Mouse (Mus musculus): Measurements from ENCODE around the gene Mxi1. TPM values are rescaled to one million over a fixed set of nuclear protein-coding genes. Genes with fewer than 3 reads are reported as not detected.
A peak's percentile ranks its signal among the peaks of the same experiment; 100 is the strongest.

The Mxi1 gene
- polyA plus RNA-seq, 1 experiment from 2014 or later, result 49.8 TPM

DNA sequence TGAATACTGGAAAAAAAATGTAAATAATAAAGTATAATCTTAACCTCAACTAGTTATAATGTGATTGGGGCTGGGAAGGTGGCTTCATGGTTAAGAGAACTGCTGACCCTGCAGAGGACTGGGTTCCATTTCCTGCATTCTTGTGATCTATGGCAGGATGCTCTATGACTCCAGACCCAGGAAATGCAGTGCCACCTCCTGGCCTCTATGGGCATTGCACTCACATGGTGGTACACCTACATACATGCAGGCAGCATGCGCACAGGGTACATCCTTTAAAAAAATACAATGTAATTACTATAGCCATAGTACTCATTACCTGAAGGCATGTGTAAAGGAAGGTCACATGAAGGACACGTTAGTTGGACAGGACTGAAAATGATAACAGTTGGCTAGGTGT is 52.6 kb downstream of the Mxi1 start:
- Histone ChIP-seq H3K4me1 (replicated peaks; ENCODE audit: control insufficient read depth, insufficient read depth, low read length) (no peaks in the 10 kb centered on the region), H3K4me3 (ENCODE audit: low read depth, low read length) (no peak overlapping the region), H3K9me3 (ENCODE audit: control insufficient read depth, low read length) (no peaks in the 10 kb centered on the region), H3K27me3 (ENCODE audit: control insufficient read depth, insufficient read depth, low read length) (no peaks in the 10 kb centered on the region), H3K9ac (ENCODE audit: low read length) (no peak overlapping the region), H3K36me3 (ENCODE audit: control insufficient read depth, insufficient read depth, low read length) (no peaks in the 10 kb centered on the region), H3K27ac (ENCODE audit: low read depth, low read length) (no peak overlapping the region), H3K4me2 (ENCODE audit: low read depth, low read length, severe bottlenecking) (no peak overlapping the region)
- ATAC-seq (replicated peaks; ENCODE audit: low FRiP score), result no peak
- 40% methylated on average over 2 of the region's 2 CpGs for WGBS
- no peak for DNase-seq (ENCODE audit: low spot score)

DNA sequence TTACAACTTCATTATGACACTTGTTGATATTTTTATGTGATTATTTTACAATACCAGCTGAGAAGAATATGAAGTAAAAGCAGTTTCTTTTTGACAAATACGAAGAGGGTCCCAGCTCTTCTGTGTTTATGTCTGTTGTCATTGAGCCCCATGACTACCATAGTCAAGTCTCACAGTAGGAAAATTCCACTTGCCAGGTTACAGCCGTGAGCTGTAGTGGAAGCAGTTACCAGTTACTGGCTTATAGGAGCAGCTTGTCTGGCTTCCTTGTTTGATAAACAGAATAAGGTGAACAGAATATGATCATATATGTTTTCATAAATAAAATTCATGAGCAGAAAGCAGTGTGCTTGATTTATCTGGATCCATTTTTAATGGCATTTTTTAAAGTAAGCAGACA is 54.2 kb downstream of the Mxi1 start:
- Histone ChIP-seq H3K9ac (ENCODE audit: low read length) (no peak overlapping the region), H3K4me2 (ENCODE audit: low read depth, low read length, severe bottlenecking) (no peak overlapping the region), H3K4me1 (replicated peaks; ENCODE audit: control insufficient read depth, insufficient read depth, low read length) (no peaks in the 10 kb centered on the region), H3K27ac (ENCODE audit: low read depth, low read length) (no peak overlapping the region), H3K27me3 (ENCODE audit: control insufficient read depth, insufficient read depth, low read length) (no peaks in the 10 kb centered on the region), H3K36me3 (ENCODE audit: control insufficient read depth, insufficient read depth, low read length) (no peaks in the 10 kb centered on the region), H3K4me3 (ENCODE audit: low read depth, low read length) (no peak overlapping the region), H3K9me3 (ENCODE audit: control insufficient read depth, low read length) (no peaks in the 10 kb centered on the region)
- DNase-seq (ENCODE audit: low spot score), result no peak
- ATAC-seq (replicated peaks; ENCODE audit: low FRiP score), result no peak
- WGBS, result 89% methylated on average over 2 of the region's 2 CpGs

DNA sequence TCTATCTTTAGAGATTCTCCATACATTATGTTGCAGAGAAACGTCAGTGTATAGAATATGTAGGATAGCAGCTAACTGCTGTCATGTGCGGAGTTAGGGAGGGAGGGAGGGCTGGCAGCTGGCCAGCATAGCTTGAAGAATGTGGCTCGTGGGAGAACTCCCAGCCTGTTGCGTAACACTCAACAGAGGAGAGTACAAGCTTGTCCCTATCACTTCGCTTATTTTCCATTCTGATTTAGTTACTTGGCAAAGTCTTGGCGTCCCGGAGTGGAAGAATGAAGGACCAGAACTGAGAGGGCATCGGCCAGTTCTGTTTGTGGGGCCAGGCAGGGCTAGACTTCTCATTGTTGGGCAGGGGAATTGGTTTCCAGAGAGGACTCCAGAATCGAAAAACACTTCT is 54.6 kb downstream of the Mxi1 start:
- Histone ChIP-seq H3K27ac (ENCODE audit: low read depth, low read length) (no peak overlapping the region), H3K36me3 (ENCODE audit: control insufficient read depth, insufficient read depth, low read length) (no peaks in the 10 kb centered on the region), H3K4me3 (ENCODE audit: low read depth, low read length) (no peak overlapping the region), H3K4me2 (ENCODE audit: low read depth, low read length, severe bottlenecking) (no peak overlapping the region), H3K4me1 (replicated peaks; ENCODE audit: control insufficient read depth, insufficient read depth, low read length) (no peaks in the 10 kb centered on the region), H3K9ac (ENCODE audit: low read length) (no peak overlapping the region), H3K9me3 (ENCODE audit: control insufficient read depth, low read length) (no peaks in the 10 kb centered on the region), H3K27me3 (ENCODE audit: control insufficient read depth, insufficient read depth, low read length) (no peaks in the 10 kb centered on the region)
- no peak for ATAC-seq (replicated peaks; ENCODE audit: low FRiP score)
- 70% methylated on average over 9 of the region's 9 CpGs for WGBS
- DNase-seq (ENCODE audit: low spot score), result no peak

DNA sequence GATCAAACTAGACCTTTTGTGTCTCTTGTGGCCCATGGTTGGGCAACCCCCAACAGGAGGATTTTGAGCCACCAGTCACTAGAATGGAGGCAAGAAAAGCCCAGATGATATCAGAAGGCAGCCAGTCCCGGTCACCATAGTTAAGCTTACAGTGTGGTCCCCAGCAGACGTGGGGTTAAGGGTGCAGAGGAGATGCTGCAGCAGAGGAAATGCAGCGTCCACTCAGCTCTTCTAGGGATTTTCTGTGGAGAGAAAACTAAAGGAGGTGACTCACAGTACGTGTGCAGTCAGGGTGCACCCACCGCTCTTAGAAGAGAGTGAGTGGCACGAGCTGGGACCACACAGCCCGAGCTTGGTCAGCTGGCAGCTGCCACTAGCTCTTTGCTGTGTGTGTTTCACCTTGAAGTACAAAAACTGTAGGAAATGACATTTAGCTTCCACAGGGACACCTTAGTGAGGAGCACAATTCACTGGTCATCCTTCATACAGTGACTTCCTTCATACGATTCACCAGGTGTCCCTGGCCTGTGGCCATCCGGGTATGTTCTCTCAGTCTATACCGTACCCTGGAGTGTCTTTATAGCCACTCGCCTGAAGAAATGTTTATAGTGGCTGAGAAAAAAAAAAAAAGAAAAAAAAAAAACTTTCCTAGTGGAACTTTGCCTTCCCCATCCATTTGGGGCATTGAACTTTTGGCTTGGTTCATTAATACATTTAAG is 55.9 kb downstream of the Mxi1 start:
- DNase-seq (ENCODE audit: low spot score), result no peak
- Histone ChIP-seq H3K4me2 (ENCODE audit: low read depth, low read length, severe bottlenecking) (no peak overlapping the region), H3K27ac (ENCODE audit: low read depth, low read length) (no peak overlapping the region), H3K9me3 (ENCODE audit: control insufficient read depth, low read length) (no peaks in the 10 kb centered on the region), H3K36me3 (ENCODE audit: control insufficient read depth, insufficient read depth, low read length) (no peaks in the 10 kb centered on the region; the same call in 1 of the 2 replicates), H3K9ac (ENCODE audit: low read length) (no peak overlapping the region), H3K27me3 (ENCODE audit: control insufficient read depth, insufficient read depth, low read length) (no peaks in the 10 kb centered on the region), H3K4me3 (ENCODE audit: low read depth, low read length) (no peak overlapping the region), H3K4me1 (replicated peaks; ENCODE audit: control insufficient read depth, insufficient read depth, low read length) (no peaks in the 10 kb centered on the region)
- no peak for ATAC-seq (replicated peaks; ENCODE audit: low FRiP score)
- WGBS, result 84% methylated on average over 11 of the region's 11 CpGs

DNA sequence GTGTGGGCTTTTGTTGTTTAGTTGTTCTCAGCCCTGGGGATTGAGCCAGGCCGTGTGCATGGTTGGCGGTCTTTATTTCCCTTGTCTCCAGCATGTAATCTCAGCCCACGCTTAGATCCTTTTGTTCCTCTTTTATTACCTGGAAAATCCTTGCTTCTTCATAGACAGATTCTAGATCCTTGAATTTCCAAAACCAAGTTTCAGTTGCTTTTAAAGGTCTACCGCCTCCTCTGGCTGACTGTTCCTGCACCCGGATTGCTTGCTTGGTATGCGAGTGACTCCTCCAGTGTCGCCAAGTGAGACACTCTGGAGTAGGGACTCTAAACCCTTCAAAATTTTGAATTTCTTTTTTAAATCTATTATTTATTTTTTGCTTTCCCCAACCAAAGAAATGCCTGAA is 56.6 kb downstream of the Mxi1 start:
- ATAC-seq (replicated peaks; ENCODE audit: low FRiP score), result no peak
- Histone ChIP-seq H3K9me3 (ENCODE audit: control insufficient read depth, low read length) (no peaks in the 10 kb centered on the region), H3K36me3 (ENCODE audit: control insufficient read depth, insufficient read depth, low read length) (no peaks in the 10 kb centered on the region; the same call in 1 of the 2 replicates), H3K4me3 (ENCODE audit: low read depth, low read length) (no peak overlapping the region), H3K4me2 (ENCODE audit: low read depth, low read length, severe bottlenecking) (no peak overlapping the region), H3K4me1 (replicated peaks; ENCODE audit: control insufficient read depth, insufficient read depth, low read length) (no peaks in the 10 kb centered on the region), H3K9ac (ENCODE audit: low read length) (no peak overlapping the region), H3K27me3 (ENCODE audit: control insufficient read depth, insufficient read depth, low read length) (no peaks in the 10 kb centered on the region), H3K27ac (ENCODE audit: low read depth, low read length) (no peak overlapping the region)
- DNase-seq (ENCODE audit: low spot score), result no peak
- WGBS, result 85% methylated on average over 7 of the region's 7 CpGs

DNA sequence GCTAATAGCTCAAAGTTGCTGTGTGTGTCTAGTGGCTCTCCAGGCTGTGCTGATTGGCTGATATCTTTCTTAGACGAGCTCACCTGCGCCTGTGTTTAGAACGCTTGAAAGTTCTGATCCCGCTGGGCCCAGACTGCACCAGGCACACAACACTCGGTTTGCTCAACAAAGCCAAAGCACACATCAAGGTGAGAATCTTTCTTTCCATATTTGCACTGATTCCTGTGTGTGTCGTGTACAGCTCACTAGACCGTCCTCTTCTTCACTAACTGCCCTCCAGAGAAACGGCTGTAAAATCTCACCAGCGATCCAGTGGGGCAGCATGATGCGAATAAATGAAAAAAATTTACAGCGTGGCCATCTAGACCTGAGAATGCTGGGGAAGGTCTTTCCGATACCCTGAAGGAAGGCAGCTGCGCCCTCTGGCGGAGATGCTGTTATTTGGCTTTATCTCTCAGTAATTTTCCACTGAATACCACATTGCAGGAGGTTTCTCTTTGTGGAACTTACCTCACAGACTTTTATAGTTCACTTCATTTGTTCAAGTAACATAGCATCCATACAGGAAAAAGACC is 59.2 kb downstream of the Mxi1 start:
- Histone ChIP-seq H3K27me3 (ENCODE audit: control insufficient read depth, insufficient read depth, low read length) (no peaks in the 10 kb centered on the region), H3K4me1 (replicated peaks; ENCODE audit: control insufficient read depth, insufficient read depth, low read length) (no peaks in the 10 kb centered on the region), H3K36me3 (ENCODE audit: control insufficient read depth, insufficient read depth, low read length) (no peaks in the 10 kb centered on the region; the same call in 1 of the 2 replicates), H3K9ac (ENCODE audit: low read length) (no peak overlapping the region), H3K4me2 (ENCODE audit: low read depth, low read length, severe bottlenecking) (no peak overlapping the region), H3K27ac (ENCODE audit: low read depth, low read length) (no peak overlapping the region), H3K9me3 (ENCODE audit: control insufficient read depth, low read length) (no peaks in the 10 kb centered on the region), H3K4me3 (ENCODE audit: low read depth, low read length) (no peak overlapping the region)
- ATAC-seq (replicated peaks; ENCODE audit: low FRiP score) (0 out of 2 replicates have a peak, but pooled peaks have one; percentile 53), DNase-seq (ENCODE audit: low spot score) (peak; percentile 85)
- WGBS, result 38% methylated on average over 14 of the region's 14 CpGs

DNA sequence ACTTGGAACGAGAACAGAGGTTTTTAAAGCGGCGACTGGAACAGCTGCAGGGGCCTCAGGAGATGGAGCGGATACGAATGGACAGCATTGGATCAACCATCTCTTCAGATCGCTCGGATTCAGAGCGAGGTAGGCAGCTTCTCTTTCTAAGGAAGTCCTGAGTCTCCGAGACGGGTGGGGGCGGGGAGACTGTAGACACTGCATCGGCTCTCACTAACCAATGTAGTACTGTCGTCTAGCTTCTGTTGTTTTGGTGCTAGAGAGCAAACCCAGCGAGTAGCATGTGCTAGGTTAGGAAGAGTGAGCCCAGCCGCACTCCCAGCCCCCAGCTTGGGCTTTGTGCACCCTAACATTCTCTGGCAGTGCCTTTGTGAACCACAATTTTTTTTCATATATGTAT is 59.9 kb downstream of the Mxi1 start:
- H3K4me1 ChIP-seq (replicated peaks; ENCODE audit: control insufficient read depth, insufficient read depth, low read length), result no peaks in the 10 kb centered on the region
- ATAC-seq (replicated peaks; ENCODE audit: low FRiP score), result no peak; the same call in 1 of the 2 replicates
- H3K9ac ChIP-seq (ENCODE audit: low read length), result no peak overlapping the region
- no peak overlapping the region for H3K4me2 ChIP-seq (ENCODE audit: low read depth, low read length, severe bottlenecking)
- DNase-seq (ENCODE audit: low spot score), result no peak
- H3K27me3 ChIP-seq (ENCODE audit: control insufficient read depth, insufficient read depth, low read length), result no peaks in the 10 kb centered on the region
- 83% methylated on average over 15 of the region's 15 CpGs for WGBS
- H3K9me3 ChIP-seq (ENCODE audit: control insufficient read depth, low read length), result no peaks in the 10 kb centered on the region
- H3K36me3 ChIP-seq (ENCODE audit: control insufficient read depth, insufficient read depth, low read length), result no peaks in the 10 kb centered on the region; the same call in 1 of the 2 replicates
- H3K27ac ChIP-seq (ENCODE audit: low read depth, low read length), result no peak overlapping the region
- no peak overlapping the region for H3K4me3 ChIP-seq (ENCODE audit: low read depth, low read length)

DNA sequence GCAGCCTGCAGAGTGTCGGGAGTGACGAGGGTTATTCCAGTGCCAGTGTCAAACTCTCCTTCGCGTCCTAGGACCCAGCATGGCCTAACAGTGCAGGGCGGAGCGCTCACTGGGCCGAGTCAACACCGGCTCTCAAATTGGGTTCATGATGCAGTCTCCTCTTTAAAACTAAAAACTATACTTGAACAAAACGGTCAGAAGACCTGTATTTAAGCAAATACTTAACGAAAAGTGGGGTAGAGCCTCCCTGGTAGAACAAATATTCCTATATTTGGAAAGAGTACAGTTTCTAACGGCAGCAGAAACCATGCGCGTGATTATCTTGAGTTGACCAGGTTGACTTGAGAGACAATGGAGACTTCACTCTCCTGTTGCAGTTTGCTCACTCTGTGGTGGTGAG is 61.3 kb downstream of the Mxi1 start, which contains the start of gene Gm10197:
Gene Gm10197, minus strand, starts transcription at position 101 of the 400 bp plus-strand sequence.
- H3K9ac ChIP-seq (ENCODE audit: low read length), result no peak within 1 kb of the TSS
- no peaks in the 10 kb centered on the region for H3K4me1 ChIP-seq (replicated peaks; ENCODE audit: control insufficient read depth, insufficient read depth, low read length)
- no peaks in the 10 kb centered on the region for H3K27me3 ChIP-seq (ENCODE audit: control insufficient read depth, insufficient read depth, low read length)
- no peak within 1 kb of the TSS for H3K4me2 ChIP-seq (ENCODE audit: low read depth, low read length, severe bottlenecking)
- no peaks in the 10 kb centered on the region for H3K9me3 ChIP-seq (ENCODE audit: control insufficient read depth, low read length)
- H3K4me3 ChIP-seq (ENCODE audit: low read depth, low read length), result no peak within 1 kb of the TSS
- no peak for ATAC-seq (replicated peaks; ENCODE audit: low FRiP score)
- H3K36me3 ChIP-seq (ENCODE audit: control insufficient read depth, insufficient read depth, low read length), result no peaks in the 10 kb centered on the region; the same call in 1 of the 2 replicates
- 92% methylated on average over 13 of the region's 13 CpGs for WGBS
- DNase-seq (ENCODE audit: low spot score), result no peak
- H3K27ac ChIP-seq (ENCODE audit: low read depth, low read length), result no peak within 1 kb of the TSS

DNA sequence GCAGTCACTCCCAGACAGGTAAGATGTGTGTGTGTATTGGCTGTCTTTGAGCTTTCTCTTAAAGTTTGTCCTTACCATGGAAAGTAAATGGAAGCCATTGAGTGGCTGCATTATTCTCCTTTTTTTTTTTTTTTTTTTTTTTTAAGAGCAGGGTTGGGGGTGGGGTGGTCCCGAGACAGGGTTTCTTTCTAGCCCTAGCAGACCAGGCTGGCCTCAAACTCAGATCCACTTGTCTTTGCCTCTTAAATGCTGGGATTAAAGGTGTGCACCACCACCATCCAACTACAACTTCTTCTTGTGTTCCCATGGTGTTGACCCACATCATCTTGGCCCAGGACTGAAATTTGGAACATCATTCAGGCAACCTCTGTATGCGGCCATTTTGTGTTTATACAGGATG is 63.3 kb downstream of the Mxi1 start:
- Histone ChIP-seq H3K36me3 (ENCODE audit: control insufficient read depth, insufficient read depth, low read length) (no peaks in the 10 kb centered on the region; the same call in 1 of the 2 replicates), H3K4me2 (ENCODE audit: low read depth, low read length, severe bottlenecking) (no peak overlapping the region)
- 92% methylated on average over 2 of the region's 2 CpGs for WGBS

More for the DNA sequence above, 63.3 kb downstream of the Mxi1 start:
- no peak for DNase-seq (ENCODE audit: low spot score)
- H3K4me1 ChIP-seq (replicated peaks; ENCODE audit: control insufficient read depth, insufficient read depth, low read length), result no peaks in the 10 kb centered on the region
- no peaks in the 10 kb centered on the region for H3K9me3 ChIP-seq (ENCODE audit: control insufficient read depth, low read length)
- H3K27ac ChIP-seq (ENCODE audit: low read depth, low read length), result no peak overlapping the region
- no peak overlapping the region for H3K4me3 ChIP-seq (ENCODE audit: low read depth, low read length)
- ATAC-seq (replicated peaks; ENCODE audit: low FRiP score), result no peak
- no peaks in the 10 kb centered on the region for H3K27me3 ChIP-seq (ENCODE audit: control insufficient read depth, insufficient read depth, low read length)
- no peak overlapping the region for H3K9ac ChIP-seq (ENCODE audit: low read length)

All from forebrain, embryonic 11.5 days (tissue).